ENCODE assay signal across 10 mouse cellular contexts in the genomic region with DNA sequence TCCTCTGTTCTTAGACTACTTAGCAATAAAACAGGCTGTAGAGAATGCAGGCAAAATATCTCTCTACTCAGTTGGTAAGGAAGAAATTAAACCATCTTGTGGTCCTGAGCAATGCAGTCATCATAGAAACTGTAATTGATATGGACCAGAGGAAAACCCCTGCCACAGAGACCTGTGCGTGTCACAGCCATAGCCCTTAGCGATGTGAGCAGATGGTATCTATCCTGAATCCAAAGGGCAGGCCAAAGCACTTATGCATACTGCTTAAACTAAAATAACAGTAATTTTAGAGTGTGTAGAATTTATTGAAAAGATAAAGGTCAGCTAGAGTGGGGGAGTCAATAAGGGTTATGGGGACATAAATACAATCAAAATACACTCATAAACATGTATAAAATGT.
"Had no signal": no experiment of that assay in that cellular context is flagged by ENCODE, and none has a peak within 500 bp of the region (broad histone marks: within the 10 kb centered on the region; RNA-seq: fewer than 3 reads in every experiment).

No protein-coding gene starts in this region.

- ATAC-seq: lung, postnatal 0 days; midbrain, embryonic 13.5 days; midbrain, embryonic 15.5 days had no signal

- DNase-seq: lung, adult 2 months; lung, postnatal 14 days; lung, postnatal 36 days; right cerebral cortex, postnatal 14 days; thymus, adult 18-20 months; thymus, postnatal 14 days; thymus, postnatal 36 days had no signal
